Mouse (Mus musculus) heart, embryonic 15.5 days (tissue): ENCODE measurements at regions not wholly inside any gene's neighbourhood (a gene's known extent, or its start where the extent isn't known, plus 50 kb on each side); places are given as distances from the start of the nearest gene placed in this dataset.

Experiments
- ATAC-seq: fragments of 200-750 bp; cut with Nextera tagmentation; replicated peaks from 2 replicates; pipeline ENCODE4 v1.8.0; 2017; ENCODE audit warnings: low read depth, moderate TSS enrichment; ENCODE audit not compliant: insufficient number of reproducible peaks, insufficient read depth, low FRiP score
- H3K27ac ChIP-seq: fragments of 300-500 bp; sonication (generic); 2 replicates; pipeline ENCODE4 v1.5.1; 2015; ENCODE audit warnings: mild to moderate bottlenecking, inconsistent platforms
- H3K27me3 ChIP-seq: fragments of 300-500 bp; sonication (generic); 2 replicates; pipeline ENCODE4 v1.6.1; 2015; ENCODE audit warnings: inconsistent platforms
- H3K36me3 ChIP-seq: fragments of 300-500 bp; sonication (generic); 2 replicates; pipeline ENCODE4 v1.6.1; 2015; ENCODE audit warnings: mild to moderate bottlenecking, inconsistent platforms
- H3K4me1 ChIP-seq: fragments of 300-500 bp; sonication (generic); replicated peaks from 2 replicates; pipeline ENCODE4 v1.6.1; 2015; ENCODE audit warnings: inconsistent platforms
- H3K4me2 ChIP-seq: fragments of 300-500 bp; sonication (generic); 2 replicates; pipeline ENCODE4 v1.6.1; 2015; ENCODE audit warnings: inconsistent platforms, mild to moderate bottlenecking, moderate library complexity
- H3K4me3 ChIP-seq: fragments of 300-500 bp; sonication (generic); 2 replicates; pipeline ENCODE4 v1.5.1; 2015; ENCODE audit warnings: mild to moderate bottlenecking, inconsistent platforms
- H3K9ac ChIP-seq: fragments of 300-500 bp; sonication (generic); 2 replicates; pipeline ENCODE4 v1.6.1; 2015; ENCODE audit warnings: mild to moderate bottlenecking, inconsistent platforms
- H3K9me3 ChIP-seq: fragments of 300-500 bp; sonication (generic); replicated peaks from 2 replicates; pipeline ENCODE4 v1.6.1; 2016; ENCODE audit warnings: inconsistent platforms
- WGBS: fragments of 180-500 bp; shearing (Covaris S2); methylation state at CpG from one replicate; pipeline ENCODE4 v1.1.7; 2015; ENCODE audit warnings: mixed read lengths; 5-methylcytosine and 5-hydroxymethylcytosine counted together

GRCm38 (mm10) chr7:83489790-83490189 lies 94.9 kb upstream of the Tmc3 start:
- H3K9ac ChIP-seq: no peak overlapping the region
- no peak overlapping the region for H3K4me2 ChIP-seq
- WGBS: 44% methylated on average over 1 of the region's 1 CpGs
- no peaks in the 10 kb centered on the region for H3K36me3 ChIP-seq
- H3K27me3 ChIP-seq: no peaks in the 10 kb centered on the region
- H3K9me3 ChIP-seq: no peaks in the 10 kb centered on the region
- H3K4me3 ChIP-seq: no peak overlapping the region
- ATAC-seq: no peak
- no peaks in the 10 kb centered on the region for H3K4me1 ChIP-seq
- no peak overlapping the region for H3K27ac ChIP-seq

- Histone ChIP-seq H3K9me3 (no peaks in the 10 kb centered on the region), H3K9ac (no peak overlapping the region), H3K4me1 (no peaks in the 10 kb centered on the region), H3K27me3 (no peaks in the 10 kb centered on the region), H3K4me2 (no peak overlapping the region), H3K4me3 (no peak overlapping the region), H3K27ac (no peak overlapping the region), H3K36me3 (no peaks in the 10 kb centered on the region)
- whole genome bisulfite sequencing: 64% methylated on average over 2 of the region's 2 CpGs
- ATAC-seq: no peak
Observed at GRCm38 (mm10) chr7:83504996-83505645, 79.6 kb upstream of the Tmc3 start.

GRCm38 (mm10) chr7:83516295-83516694 lies 68.4 kb upstream of the Tmc3 start:
- H3K4me2 ChIP-seq: no peak overlapping the region
- no peaks in the 10 kb centered on the region for H3K4me1 ChIP-seq
- no peaks in the 10 kb centered on the region for H3K9me3 ChIP-seq
- no peaks in the 10 kb centered on the region for H3K36me3 ChIP-seq
- no peak overlapping the region for H3K4me3 ChIP-seq
- no peak overlapping the region for H3K9ac ChIP-seq
- H3K27me3 ChIP-seq: no peaks in the 10 kb centered on the region
- 54% methylated on average over 4 of the region's 4 CpGs for WGBS
- H3K27ac ChIP-seq: no peak overlapping the region
- ATAC-seq: no peak

- Histone ChIP-seq H3K4me3 (no peak overlapping the region), H3K4me2 (no peak overlapping the region), H3K27ac (no peak overlapping the region), H3K27me3 (no peaks in the 10 kb centered on the region), H3K9me3 (no peaks in the 10 kb centered on the region), H3K36me3 (no peaks in the 10 kb centered on the region), H3K9ac (no peak overlapping the region), H3K4me1 (no peaks in the 10 kb centered on the region)
- no peak for ATAC-seq
- WGBS: 77% methylated on average over 7 of the region's 7 CpGs
Observed at GRCm38 (mm10) chr7:83521511-83521910, 63.2 kb upstream of the Tmc3 start.
